Mouse (Mus musculus) stomach, embryonic 14.5 days (tissue): ENCODE results near the gene Lrrc29. TPM values are rescaled to one million over a fixed set of nuclear protein-coding genes. Genes with fewer than 3 reads are reported as not detected.

ENCODE experiments used
- ATAC-seq: fragments of 200-750 bp; cut with Nextera tagmentation; 2 replicates; pipeline ENCODE4 v1.8.0; 2017; ENCODE audit warnings: low read depth, moderate TSS enrichment; ENCODE audit not compliant: insufficient number of reproducible peaks, insufficient read depth, low FRiP score
- H3K27ac ChIP-seq: fragments of 300-500 bp; sonication (generic); 2 replicates; pipeline ENCODE4 v1.5.1; 2014; ENCODE audit warnings: mild to moderate bottlenecking, low read length, moderate library complexity, mixed read lengths
- H3K27me3 ChIP-seq: fragments of 300-500 bp; sonication (generic); 2 replicates; pipeline ENCODE4 v1.6.1; 2014; ENCODE audit warnings: low read length, control low read depth, mixed read lengths; ENCODE audit not compliant: control insufficient read depth, insufficient read depth
- H3K36me3 ChIP-seq: fragments of 300-500 bp; sonication (generic); 2 replicates; pipeline ENCODE4 v1.6.1; 2014; ENCODE audit warnings: mild to moderate bottlenecking, control low read depth, low read length, moderate library complexity, mixed read lengths; ENCODE audit not compliant: control insufficient read depth, insufficient read depth
- H3K4me1 ChIP-seq: fragments of 300-500 bp; sonication (generic); 2 replicates; pipeline ENCODE4 v1.6.1; 2014; ENCODE audit warnings: low read length, control low read depth, mixed read lengths; ENCODE audit not compliant: control insufficient read depth, insufficient read depth
- H3K4me2 ChIP-seq: fragments of 300-500 bp; sonication (generic); replicated peaks from 2 replicates; pipeline ENCODE4 v1.6.1; 2014; ENCODE audit warnings: low read depth, low read length, control low read depth
- H3K4me3 ChIP-seq: fragments of 300-500 bp; sonication (generic); 2 replicates; pipeline ENCODE4 v1.5.1; 2014; ENCODE audit warnings: low read depth, low read length, control low read depth
- H3K9ac ChIP-seq: fragments of 300-500 bp; sonication (generic); replicated peaks from 2 replicates; pipeline ENCODE4 v1.6.1; 2014; ENCODE audit warnings: low read depth, mild to moderate bottlenecking, control low read depth, low read length, moderate library complexity, mixed read lengths
- H3K9me3 ChIP-seq: fragments of 300-500 bp; sonication (generic); 2 replicates; pipeline ENCODE4 v1.6.1; 2016; ENCODE audit warnings: low read depth, low read length, control low read depth; ENCODE audit not compliant: control insufficient read depth
- WGBS: fragments of 180-500 bp; shearing (Covaris S2); extraction: QIAGEN DNeasy Blood & Tissue Kit; methylation state at CpG from one replicate; pipeline ENCODE4 v1.1.7; 2014; 5-methylcytosine and 5-hydroxymethylcytosine counted together
- polyA plus RNA-seq: library from polyadenylated mRNA; unstranded; fragments of >200 nt; fragmentation: Nextera tagmentation; extraction: Ambion mirVana; gene quantifications from 2 replicates; pipeline ENCODE4 v1.2.1, GENCODE M21; 2014

Gene Lrrc29
- polyA plus RNA-seq, 1 experiment from 2014 or later, result 2.6 TPM

DNA sequence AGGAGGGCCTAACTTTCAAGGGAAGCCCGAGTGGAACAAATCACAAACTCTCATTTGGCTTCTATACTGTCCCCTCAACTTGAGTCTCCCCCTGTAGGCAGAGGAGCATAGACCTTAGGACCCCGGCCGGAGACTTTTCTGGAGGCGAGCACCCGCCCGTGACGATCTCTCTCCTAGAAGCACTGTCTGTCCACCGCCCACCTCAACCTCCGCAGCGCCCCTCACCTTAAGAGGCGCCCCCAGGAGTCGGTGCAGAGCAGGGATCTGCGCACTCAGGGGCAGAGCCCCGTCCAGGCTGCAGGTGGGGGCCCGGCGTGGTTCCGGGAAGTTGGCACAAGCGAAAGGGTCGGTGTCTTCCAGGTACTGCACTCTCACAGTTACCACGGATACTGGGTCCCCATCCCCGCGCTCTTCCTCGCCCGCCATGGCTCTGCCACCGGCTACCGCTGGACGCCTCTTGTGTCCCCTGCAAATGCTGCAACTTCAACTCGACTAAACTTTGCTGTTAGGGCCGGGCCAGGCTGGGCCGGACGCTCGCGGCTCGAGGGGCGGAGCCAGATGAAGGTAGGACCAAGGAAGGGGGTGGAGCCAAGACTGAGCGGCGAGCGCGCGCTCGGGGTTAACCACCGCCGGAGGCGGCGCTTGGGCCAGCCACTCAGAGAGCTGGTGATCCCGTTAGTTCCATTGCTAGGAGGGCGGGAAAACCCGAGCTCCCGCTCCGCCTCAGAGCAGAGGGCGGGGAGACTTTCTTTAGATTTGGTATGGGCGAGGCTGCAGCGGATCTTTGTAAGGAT, 21.5 kb upstream of the Lrrc29 start, which contains the start of gene Fhod1:
Fhod1 (minus strand) TSS at position 526 of the 794 bp plus-strand sequence.
- WGBS, result under 1% methylated on average over 53 of the region's 53 CpGs
- ATAC-seq, result peak; percentile 91
- H3K27ac ChIP-seq, result peak within 1 kb of the TSS; percentile 89
- H3K27me3 ChIP-seq, result no peaks in the 10 kb centered on the region
- peak within 1 kb of the TSS; percentile 67 for H3K9ac ChIP-seq
- no peaks in the 10 kb centered on the region for H3K9me3 ChIP-seq
- H3K4me3 ChIP-seq, result peak within 1 kb of the TSS; percentile 80
- no peaks in the 10 kb centered on the region for H3K36me3 ChIP-seq
- H3K4me1 ChIP-seq, result peaks cover 28% of the 10 kb centered on the region
- H3K4me2 ChIP-seq, result peak within 1 kb of the TSS; percentile 95

DNA sequence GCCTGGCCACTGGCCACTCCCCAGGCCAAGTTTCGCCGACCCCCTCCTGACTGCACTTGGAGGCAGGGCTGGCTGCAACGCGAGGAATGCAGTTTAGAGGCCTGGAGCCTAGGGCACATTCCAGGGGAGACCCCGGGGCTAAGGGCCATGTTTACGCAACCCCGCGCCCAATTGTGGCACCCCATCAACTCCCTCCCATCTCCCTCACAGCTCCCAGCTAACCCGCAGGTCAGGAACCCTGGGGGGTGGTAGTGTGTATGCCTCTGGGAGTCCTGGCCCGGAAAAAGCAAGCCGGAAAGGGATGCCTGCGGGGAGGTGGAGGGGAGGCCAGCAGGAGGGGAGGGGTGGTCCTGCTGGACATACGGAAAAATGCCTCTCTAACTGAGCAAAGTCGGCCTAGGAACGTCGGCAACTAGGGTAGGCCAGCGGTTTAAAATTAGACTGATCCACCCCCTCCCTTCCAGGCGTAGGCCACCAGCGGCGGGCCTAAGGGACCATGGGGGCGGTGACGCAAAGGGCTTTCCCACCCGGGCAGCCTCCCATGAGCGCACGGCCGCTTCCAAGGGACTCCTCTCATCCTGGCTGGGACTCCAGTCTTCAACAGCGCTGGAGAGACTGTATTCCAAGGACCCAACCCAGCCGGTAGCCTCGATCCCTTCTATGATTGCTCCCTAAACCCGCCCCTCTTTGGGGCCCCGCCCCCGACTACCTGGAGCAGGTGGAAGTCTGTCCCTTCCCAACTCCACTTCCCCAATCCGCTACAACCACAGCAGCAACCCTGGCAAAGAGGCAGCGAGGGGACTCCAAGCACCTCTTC, 20.7 kb upstream of the Lrrc29 start:
- Histone ChIP-seq H3K9ac (peak overlapping the region; percentile 60), H3K9me3 (no peaks in the 10 kb centered on the region), H3K4me3 (peak overlapping the region; percentile 80), H3K4me2 (peak overlapping the region; percentile 95), H3K36me3 (no peaks in the 10 kb centered on the region), H3K27ac (peak overlapping the region; percentile 89), H3K4me1 (peaks cover 30% of the 10 kb centered on the region), H3K27me3 (no peaks in the 10 kb centered on the region)
- ATAC-seq, result peak; percentile 34
- under 1% methylated on average over 31 of the region's 34 CpGs for WGBS

DNA sequence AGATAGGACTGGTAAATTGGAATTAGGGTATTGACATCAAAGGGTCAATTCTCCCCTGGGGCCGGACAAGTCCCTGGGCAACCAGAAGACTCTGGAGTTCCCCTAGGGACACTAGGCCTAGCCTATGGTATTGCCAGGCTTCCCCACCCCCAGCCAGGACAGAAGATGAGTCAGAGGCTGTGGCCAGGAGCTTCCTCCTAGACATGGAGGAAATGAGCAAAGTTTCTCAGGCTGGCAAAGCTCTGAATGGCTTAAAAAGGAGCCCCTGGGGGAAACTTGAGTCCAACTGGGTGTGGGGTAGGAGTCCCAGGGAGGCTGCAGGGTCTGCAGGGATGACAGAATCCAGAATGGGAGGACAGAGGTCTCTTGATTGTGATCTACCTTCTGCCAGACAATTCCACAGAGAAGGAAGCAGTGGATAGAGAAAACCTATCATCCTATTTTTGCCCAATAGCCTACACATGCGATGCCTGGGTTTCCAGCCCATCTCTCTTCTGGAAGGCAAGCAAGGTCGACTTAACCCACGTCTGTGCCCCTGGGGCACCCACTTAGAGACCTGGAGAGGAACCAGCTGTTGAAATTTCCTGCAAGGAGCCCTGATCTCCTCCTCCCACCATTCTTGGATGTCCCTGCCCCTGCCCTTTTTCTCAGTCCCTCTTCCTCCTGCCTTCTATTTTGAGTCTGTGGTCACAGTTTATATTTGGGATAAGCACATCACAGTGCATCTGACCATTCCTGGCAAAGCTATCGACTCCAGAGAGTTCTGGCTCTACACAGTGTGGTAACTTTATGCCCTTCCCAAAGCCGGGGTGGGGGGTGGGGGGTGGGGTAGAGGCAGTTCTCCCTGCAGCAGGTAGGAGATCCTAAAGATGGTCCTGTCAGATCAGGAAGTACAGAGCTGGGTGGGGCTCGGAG, 19.2 kb upstream of the Lrrc29 start:
- H3K9ac ChIP-seq, result no peak overlapping the region
- no peak overlapping the region for H3K4me3 ChIP-seq
- 31% methylated on average over 7 of the region's 7 CpGs for WGBS
- H3K9me3 ChIP-seq, result no peaks in the 10 kb centered on the region
- H3K4me2 ChIP-seq, result peak overlapping the region; percentile 95; the same call in 1 of the 2 replicates
- no peak for ATAC-seq
- peak overlapping the region; percentile 89; the same call in 1 of the 2 replicates for H3K27ac ChIP-seq
- H3K4me1 ChIP-seq, result peaks cover 33% of the 10 kb centered on the region
- no peaks in the 10 kb centered on the region for H3K27me3 ChIP-seq
- no peaks in the 10 kb centered on the region for H3K36me3 ChIP-seq

DNA sequence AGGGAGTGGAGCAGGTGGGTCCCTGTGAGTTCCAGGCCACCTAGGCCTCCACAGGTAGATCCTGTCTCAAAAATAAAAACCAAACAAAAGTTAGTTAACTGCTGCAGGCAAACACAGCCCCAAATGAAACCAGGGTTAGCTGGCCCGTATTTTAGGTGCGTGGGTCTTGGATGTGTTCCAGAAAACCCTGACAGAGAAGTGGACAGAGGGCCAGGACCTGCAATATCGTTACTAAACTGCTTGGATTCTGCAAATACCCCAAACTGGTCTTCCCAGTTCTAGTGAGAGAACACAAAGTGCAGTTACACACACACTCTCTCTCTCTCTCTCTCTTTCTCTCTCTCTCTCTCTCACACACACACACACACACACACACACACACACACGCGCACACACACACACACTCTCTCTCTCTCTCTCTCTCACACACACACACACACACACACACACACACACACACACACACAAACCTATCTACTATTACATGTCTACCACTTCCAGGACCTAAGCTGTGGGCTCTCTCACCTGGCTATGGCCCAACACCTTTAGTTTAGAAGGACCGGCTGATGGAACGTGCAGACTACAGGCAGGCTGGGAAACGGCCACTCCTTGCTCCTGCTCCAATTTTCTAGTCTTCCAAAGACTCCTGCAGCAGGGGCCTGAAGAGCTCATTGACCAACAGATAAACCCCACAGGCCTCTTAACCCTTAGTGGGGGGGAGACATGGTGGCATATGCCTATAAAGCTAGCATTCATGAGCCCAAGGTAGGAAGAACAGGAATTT, 17.9 kb upstream of the Lrrc29 start:
- Histone ChIP-seq H3K4me1 (peaks cover 28% of the 10 kb centered on the region), H3K9me3 (no peaks in the 10 kb centered on the region), H3K4me3 (no peak overlapping the region), H3K4me2 (no peak overlapping the region), H3K27ac (peak overlapping the region; percentile 22; the same call in 1 of the 2 replicates), H3K9ac (no peak overlapping the region), H3K36me3 (no peaks in the 10 kb centered on the region), H3K27me3 (no peaks in the 10 kb centered on the region)
- WGBS, result 40% methylated on average over 8 of the region's 8 CpGs
- no peak for ATAC-seq

DNA sequence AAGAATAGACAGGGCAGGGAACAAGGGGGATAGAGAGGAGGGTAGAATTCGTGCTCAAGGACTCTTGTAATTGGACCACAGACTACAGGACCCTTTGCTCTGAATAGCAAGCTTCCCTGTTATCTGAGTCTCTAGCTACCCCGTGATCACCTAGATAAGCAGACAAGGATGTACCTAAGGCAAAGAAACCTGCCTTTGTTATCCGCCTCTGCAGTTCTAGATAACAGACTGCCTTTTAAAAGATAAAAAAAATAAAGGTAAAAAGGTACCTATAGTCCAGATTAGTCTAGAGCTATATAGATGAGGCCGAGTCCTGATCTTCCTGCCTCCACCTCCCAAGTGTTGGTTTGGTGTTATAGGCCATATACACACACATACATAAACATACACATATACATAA, 16.7 kb upstream of the Lrrc29 start:
- H3K27ac ChIP-seq, result no peak overlapping the region; the same call in 1 of the 2 replicates
- H3K27me3 ChIP-seq, result no peaks in the 10 kb centered on the region
- peaks cover 28% of the 10 kb centered on the region for H3K4me1 ChIP-seq
- H3K36me3 ChIP-seq, result peaks cover 4% of the 10 kb centered on the region; the same call in 1 of the 2 replicates
- no peak overlapping the region for H3K9ac ChIP-seq
- no peak overlapping the region for H3K4me2 ChIP-seq
- whole genome bisulfite sequencing, result 68% methylated on average over 4 of the region's 4 CpGs
- H3K9me3 ChIP-seq, result no peaks in the 10 kb centered on the region
- ATAC-seq, result no peak
- H3K4me3 ChIP-seq, result no peak overlapping the region

DNA sequence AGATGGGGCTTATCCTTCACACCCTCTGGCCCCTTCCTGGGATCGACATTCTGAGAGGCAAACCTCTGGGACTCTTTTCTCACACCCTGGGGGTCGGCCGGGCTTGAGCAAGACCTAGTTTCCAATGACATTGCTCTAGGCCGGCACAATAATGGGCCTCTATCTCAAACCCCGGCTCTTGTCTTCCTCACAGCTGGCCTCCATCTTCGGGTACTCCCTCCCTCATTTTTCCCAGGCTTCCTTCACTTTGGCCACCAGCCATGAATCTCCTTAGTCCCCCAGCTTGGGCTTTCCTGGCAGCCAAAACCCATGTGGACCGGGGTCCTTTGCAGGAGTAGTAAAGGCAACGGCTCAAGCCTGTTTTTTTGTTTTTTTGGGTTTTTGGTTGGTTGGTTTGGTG, 15.3 kb upstream of the Lrrc29 start:
- no peak overlapping the region for H3K4me2 ChIP-seq
- peak; percentile 33; the same call in 1 of the 2 replicates for ATAC-seq
- 23% methylated on average over 8 of the region's 8 CpGs for WGBS
- H3K27ac ChIP-seq, result peak overlapping the region; percentile 61; the same call in 1 of the 2 replicates
- H3K4me3 ChIP-seq, result no peak overlapping the region
- H3K36me3 ChIP-seq, result peaks cover 17% of the 10 kb centered on the region
- no peak overlapping the region for H3K9ac ChIP-seq
- H3K27me3 ChIP-seq, result no peaks in the 10 kb centered on the region
- H3K4me1 ChIP-seq, result peaks cover 28% of the 10 kb centered on the region
- H3K9me3 ChIP-seq, result no peaks in the 10 kb centered on the region

DNA sequence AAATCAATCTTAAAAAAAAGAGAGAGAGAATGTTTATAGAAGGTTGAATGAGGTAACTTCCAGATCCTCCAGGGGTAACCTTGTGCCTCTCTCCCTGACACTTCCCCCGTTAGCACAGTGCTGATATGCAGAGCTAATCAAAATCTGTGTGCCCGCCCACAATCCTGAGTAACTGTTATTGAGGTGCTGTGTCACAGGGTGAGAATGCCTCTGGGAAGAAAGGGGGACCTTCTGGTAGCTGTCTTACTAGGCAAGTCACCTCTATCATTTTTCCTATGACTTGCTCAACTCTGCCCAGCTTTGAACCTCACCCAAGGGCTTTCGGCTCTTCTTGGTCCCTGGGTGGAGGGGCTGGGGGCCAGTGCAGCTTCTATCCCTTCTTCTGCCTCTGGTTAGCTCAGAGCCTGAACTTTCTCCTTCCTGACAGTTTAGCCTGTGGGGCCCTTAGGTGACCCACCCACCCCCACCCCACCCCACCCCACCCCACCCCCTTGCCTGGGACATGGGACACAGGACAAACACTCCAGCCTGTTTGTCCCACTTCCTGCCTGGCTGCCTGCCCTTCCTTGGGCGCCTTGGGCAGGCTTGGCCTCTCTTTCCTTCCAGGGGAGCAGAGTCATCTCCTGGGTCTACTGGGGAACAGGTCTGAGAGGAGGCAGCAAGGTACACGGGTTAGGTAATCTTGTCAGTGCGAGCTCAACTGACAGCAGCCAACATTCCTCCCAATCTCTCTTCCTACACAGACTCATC, 14.0 kb upstream of the Lrrc29 start:
- peaks cover 16% of the 10 kb centered on the region for H3K4me1 ChIP-seq
- 74% methylated on average over 6 of the region's 6 CpGs for WGBS
- H3K4me2 ChIP-seq, result no peak overlapping the region
- no peak for ATAC-seq
- peaks cover 29% of the 10 kb centered on the region for H3K36me3 ChIP-seq
- H3K27me3 ChIP-seq, result no peaks in the 10 kb centered on the region
- H3K27ac ChIP-seq, result no peak overlapping the region
- H3K4me3 ChIP-seq, result no peak overlapping the region
- H3K9me3 ChIP-seq, result no peaks in the 10 kb centered on the region
- H3K9ac ChIP-seq, result no peak overlapping the region
